ENCODE assay signal across 28 mouse cellular contexts in the genomic region with DNA sequence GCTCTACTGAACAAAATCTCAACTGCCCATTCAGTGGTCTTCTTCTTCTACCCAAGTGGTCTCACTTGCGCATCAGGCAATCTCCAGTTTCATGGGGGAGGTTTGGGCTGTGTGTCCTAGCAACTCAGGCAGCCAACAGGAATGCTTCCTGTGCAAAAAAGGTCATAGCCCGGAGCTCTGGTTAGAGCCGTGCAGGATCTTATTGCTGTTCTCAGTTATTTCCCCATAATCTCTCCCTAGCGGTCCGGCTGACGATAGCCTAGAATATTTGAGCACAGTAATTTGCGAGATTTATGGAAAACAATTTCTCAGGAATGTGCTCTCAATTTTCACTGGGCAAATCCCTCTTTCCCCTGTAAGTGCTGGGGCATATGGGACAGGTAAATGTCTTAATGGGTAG. TPM values are rescaled to one million over a fixed set of nuclear protein-coding genes. Genes with fewer than 3 reads are reported as not detected.
DNase-seq lines count a peak whose midpoint lies in the region; ATAC-seq and TF ChIP-seq lines count a peak whose summit lies in the region.
"Had no signal": no experiment of that assay in that cellular context is flagged by ENCODE, and none has a peak within 500 bp of the region (broad histone marks: within the 10 kb centered on the region; RNA-seq: fewer than 3 reads in every experiment).

No protein-coding gene starts in this region.

- H3K27me3 ChIP-seq in embryonic facial prominence, embryonic 11.5 days (ENCODE audit: control insufficient read depth, insufficient read depth, low read length): no peaks in the 10 kb centered on the region
- H3K27me3 ChIP-seq in embryonic facial prominence, embryonic 10.5 days (replicated peaks; ENCODE audit: low read depth, poor library complexity, severe bottlenecking): no peaks in the 10 kb centered on the region
- H3K27me3 ChIP-seq in kidney, postnatal 0 days (ENCODE audit: insufficient read depth, low read length): no peaks in the 10 kb centered on the region
- no peaks in the 10 kb centered on the region for H3K27me3 ChIP-seq in limb, embryonic 13.5 days
- H3K27me3 ChIP-seq: embryonic facial prominence, embryonic 13.5 days; hindbrain, embryonic 12.5 days; midbrain, embryonic 13.5 days had no signal

- 68% methylated on average over 7 of the region's 7 CpGs for WGBS in embryonic facial prominence, embryonic 11.5 days
- WGBS in embryonic facial prominence, embryonic 10.5 days: 75% methylated on average over 7 of the region's 7 CpGs
- 50% methylated on average over 7 of the region's 7 CpGs for WGBS in kidney, postnatal 0 days
- 20% methylated on average over 7 of the region's 7 CpGs for WGBS in limb, embryonic 13.5 days

- no peak overlapping the region for H3K9ac ChIP-seq in embryonic facial prominence, embryonic 11.5 days (replicated peaks; ENCODE audit: low read length)
- H3K9ac ChIP-seq in kidney, postnatal 0 days (ENCODE audit: low read depth, low read length): no peak overlapping the region
- H3K9ac ChIP-seq in limb, embryonic 13.5 days: no peak overlapping the region
- H3K9ac ChIP-seq: embryonic facial prominence, embryonic 13.5 days; hindbrain, embryonic 12.5 days; midbrain, embryonic 13.5 days had no signal

- ATAC-seq in embryonic facial prominence, embryonic 11.5 days (replicated peaks; ENCODE audit: insufficient number of reproducible peaks, low FRiP score, low TSS enrichment, low read depth): no peak
- no peak for ATAC-seq in kidney, postnatal 0 days (replicated peaks; ENCODE audit: low FRiP score, low read depth)
- peak; percentile 72 for ATAC-seq in limb, embryonic 13.5 days (ENCODE audit: low FRiP score, low read depth)
- ATAC-seq: forebrain, embryonic 16.5 days; midbrain, embryonic 13.5 days had no signal

- peak; percentile 49 for DNase-seq in embryonic facial prominence, embryonic 11.5 days (ENCODE audit: low spot score)
- DNase-seq in embryonic facial prominence, embryonic 10.5 days (ENCODE audit: low spot score): no peak
- DNase-seq in kidney, postnatal 0 days (ENCODE audit: low spot score): peak; percentile 19
- DNase-seq in kidney, adult 18-20 months: no peak
- no peak for DNase-seq in layer of hippocampus, postnatal 25 days (ENCODE audit: extremely low spot score in 1 of 2, low spot score in 1 of 2)
- no peak for DNase-seq in gastrocnemius, postnatal 25 days
- DNase-seq: adrenal gland, adult 8-10 months; cerebellum, adult 2 months; cerebellum, postnatal 14 days; gastrocnemius, postnatal 10 days; heart, postnatal 14 days; kidney, adult 2 months; kidney, postnatal 36 days; lung, postnatal 4 days; right cerebral cortex, adult 18-20 months; thymus, adult 18-20 months; thymus, postnatal 25 days had no signal

- no peaks in the 10 kb centered on the region for H3K4me1 ChIP-seq in embryonic facial prominence, embryonic 11.5 days (ENCODE audit: control insufficient read depth, insufficient read depth, low read length)
- H3K4me1 ChIP-seq in embryonic facial prominence, embryonic 10.5 days: 0 out of 2 replicates have a peak, but pooled peaks cover 12% of the 10 kb centered on the region
- H3K4me1 ChIP-seq in kidney, postnatal 0 days (replicated peaks; ENCODE audit: insufficient read depth, low read length): no peaks in the 10 kb centered on the region
- H3K4me1 ChIP-seq in limb, embryonic 13.5 days: peaks cover 28% of the 10 kb centered on the region
- H3K4me1 ChIP-seq: embryonic facial prominence, embryonic 13.5 days; hindbrain, embryonic 12.5 days; megakaryocyte, embryonic 14.5 days; midbrain, embryonic 13.5 days had no signal

- no peak overlapping the region for H3K27ac ChIP-seq in embryonic facial prominence, embryonic 11.5 days (replicated peaks; ENCODE audit: low read depth, low read length)
- H3K27ac ChIP-seq in embryonic facial prominence, embryonic 10.5 days (replicated peaks): no peak overlapping the region
- H3K27ac ChIP-seq in kidney, postnatal 0 days: no peak overlapping the region
- no peak overlapping the region for H3K27ac ChIP-seq in limb, embryonic 13.5 days
- H3K27ac ChIP-seq: embryonic facial prominence, embryonic 13.5 days; hindbrain, embryonic 12.5 days; layer of hippocampus, adult 2 months; midbrain, embryonic 13.5 days; stomach, postnatal 0 days had no signal

- no peak overlapping the region for H3K4me3 ChIP-seq in embryonic facial prominence, embryonic 11.5 days (ENCODE audit: low read depth, low read length)
- no peak overlapping the region for H3K4me3 ChIP-seq in embryonic facial prominence, embryonic 10.5 days
- no peak overlapping the region for H3K4me3 ChIP-seq in kidney, postnatal 0 days (replicated peaks; ENCODE audit: low read depth, low read length)
- H3K4me3 ChIP-seq in limb, embryonic 13.5 days: no peak overlapping the region
- H3K4me3 ChIP-seq: embryonic facial prominence, embryonic 13.5 days; erythroblast, embryonic 14.5 days; hindbrain, embryonic 12.5 days; layer of hippocampus, adult 2 months; megakaryocyte, embryonic 14.5 days; midbrain, embryonic 13.5 days had no signal

- no peak overlapping the region for H3K4me2 ChIP-seq in embryonic facial prominence, embryonic 11.5 days (ENCODE audit: low read depth, low read length)
- no peak overlapping the region for H3K4me2 ChIP-seq in kidney, postnatal 0 days (ENCODE audit: low read length)
- no peak overlapping the region for H3K4me2 ChIP-seq in limb, embryonic 13.5 days (replicated peaks)
- H3K4me2 ChIP-seq: embryonic facial prominence, embryonic 13.5 days; hindbrain, embryonic 12.5 days; liver, embryonic 11.5 days; midbrain, embryonic 13.5 days had no signal

- H3K9me3 ChIP-seq in embryonic facial prominence, embryonic 11.5 days (replicated peaks; ENCODE audit: control insufficient read depth, low read length): no peaks in the 10 kb centered on the region
- H3K9me3 ChIP-seq in embryonic facial prominence, embryonic 10.5 days: no peaks in the 10 kb centered on the region
- H3K9me3 ChIP-seq in kidney, postnatal 0 days (replicated peaks; ENCODE audit: low read length): no peaks in the 10 kb centered on the region
- H3K9me3 ChIP-seq in limb, embryonic 13.5 days: no peaks in the 10 kb centered on the region
- H3K9me3 ChIP-seq: embryonic facial prominence, embryonic 13.5 days; hindbrain, embryonic 12.5 days had no signal

- no peaks in the 10 kb centered on the region for H3K36me3 ChIP-seq in embryonic facial prominence, embryonic 11.5 days (replicated peaks; ENCODE audit: control insufficient read depth, insufficient read depth, low read depth, low read length)
- no peaks in the 10 kb centered on the region for H3K36me3 ChIP-seq in embryonic facial prominence, embryonic 10.5 days (replicated peaks)
- no peaks in the 10 kb centered on the region for H3K36me3 ChIP-seq in kidney, postnatal 0 days (ENCODE audit: insufficient read depth, low read length)
- no peaks in the 10 kb centered on the region for H3K36me3 ChIP-seq in limb, embryonic 13.5 days
- H3K36me3 ChIP-seq: embryonic facial prominence, embryonic 13.5 days; G1E; hindbrain, embryonic 12.5 days; midbrain, embryonic 13.5 days had no signal

- no peak for TF ChIP-seq CTCF in kidney, postnatal 0 days (IDR thresholded peaks at IDR 0.05; ENCODE audit: low read depth)

RNA-seq across cellular contexts. Expression of a gene that starts 17.7 kb away (rescaled TPM):
- 11.0 and 11.5 TPM in 2 replicates for polyA plus RNA-seq in embryonic facial prominence, embryonic 11.5 days (2014; fragmentation: Nextera tagmentation; extraction: Ambion mirVana)
- polyA plus RNA-seq in embryonic facial prominence, embryonic 10.5 days (2016; fragmentation: Nextera tagmentation; extraction: Ambion mirVana): 9.6 and 10.1 TPM in 2 replicates
- 6.0 and 7.1 TPM in 2 replicates for polyA plus RNA-seq in kidney, postnatal 0 days (2015; fragmentation: Nextera tagmentation; extraction: Ambion mirVana)
- 10.0 and 10.4 TPM in 2 replicates for polyA plus RNA-seq in limb, embryonic 13.5 days (2015; fragmentation: Nextera tagmentation; extraction: Ambion mirVana)
- total RNA-seq in layer of hippocampus, postnatal 25 days (2021): 10 to 100 TPM; 60.2 to 60.5 TPM
- total RNA-seq in gastrocnemius, postnatal 25 days (2021): 10 to 100 TPM; 23.0 to 29.3 TPM

Comparison
In these comparisons a context has a peak if more than half of its experiments do, and no peak if none do; other contexts are left out.
1. DNase-seq: peak in embryonic facial prominence, embryonic 11.5 days (single experiment) and kidney, postnatal 0 days (single experiment); none in embryonic facial prominence, embryonic 10.5 days (single experiment), kidney, adult 18-20 months (single experiment), layer of hippocampus, postnatal 25 days (0 of 2) and gastrocnemius, postnatal 25 days (single experiment).